In genomic region chr9:80068735-80069315, GRCm38 (mm10) we compare ENCODE assay signal across 8 mouse cellular contexts. TPM values are rescaled to one million over a fixed set of nuclear protein-coding genes. Genes with fewer than 3 reads are reported as not detected.
DNase-seq lines count a peak whose midpoint lies in the region; ATAC-seq and TF ChIP-seq lines count a peak whose summit lies in the region.

No protein-coding gene starts in this region.

- peak overlapping the region; percentile 97 for H3K9ac ChIP-seq in heart, embryonic 14.5 days (ENCODE audit: low read length)
- peak overlapping the region; percentile 99 for H3K9ac ChIP-seq in hindbrain, embryonic 15.5 days
- peak overlapping the region; percentile 99 for H3K9ac ChIP-seq in midbrain, embryonic 12.5 days (replicated peaks)

- H3K27ac ChIP-seq in heart, embryonic 14.5 days (replicated peaks in 1 of 2; ENCODE audit: control insufficient read depth in 1 of 2, insufficient read depth in 1 of 2, low read depth in 2 of 2, low read length in 2 of 2): 0 out of 4 replicates have a peak overlapping the region, but pooled peaks of 1 of the 2 experiments have one; percentile 33
- H3K27ac ChIP-seq in bone marrow, adult 2 months (ENCODE audit: control insufficient read depth, insufficient read depth, low read depth, low read length, poor library complexity): no peak overlapping the region
- H3K27ac ChIP-seq in hindbrain, embryonic 15.5 days (replicated peaks): peak overlapping the region; percentile 100; the same call in 1 of the 2 replicates
- H3K27ac ChIP-seq in midbrain, embryonic 12.5 days (replicated peaks): no peak overlapping the region

- H3K4me3 ChIP-seq in heart, embryonic 14.5 days (ENCODE audit: control insufficient read depth in 1 of 2, insufficient read depth in 1 of 2, low read depth in 1 of 2, low read length in 2 of 2): peak overlapping the region; percentile 66 to 98
- peak overlapping the region; percentile 56 for H3K4me3 ChIP-seq in bone marrow, adult 2 months (replicated peaks; ENCODE audit: control insufficient read depth, low read depth, low read length)
- H3K4me3 ChIP-seq in hindbrain, embryonic 15.5 days: peak overlapping the region; percentile 97
- peak overlapping the region; percentile 90 for H3K4me3 ChIP-seq in midbrain, embryonic 12.5 days

- intact Hi-C loops in heart, postnatal 36 days (cut with DNase I): no loop called here
- intact Hi-C loops in left cerebral cortex, postnatal 4 days (cut with DNase I): no loop called here

- peak overlapping the region; percentile 71 for H3K4me2 ChIP-seq in heart, embryonic 14.5 days (ENCODE audit: low read length)
- H3K4me2 ChIP-seq in hindbrain, embryonic 15.5 days: peak overlapping the region; percentile 64
- H3K4me2 ChIP-seq in midbrain, embryonic 12.5 days (replicated peaks): peak overlapping the region; percentile 56

- H3K9me3 ChIP-seq in heart, embryonic 14.5 days (ENCODE audit: control insufficient read depth, low read length): peaks cover 7% of the 10 kb centered on the region; the same call in 1 of the 2 replicates
- H3K9me3 ChIP-seq in hindbrain, embryonic 15.5 days: no peaks in the 10 kb centered on the region
- H3K9me3 ChIP-seq in midbrain, embryonic 12.5 days: peaks cover 5% of the 10 kb centered on the region; the same call in 1 of the 2 replicates

- no peaks in the 10 kb centered on the region for H3K36me3 ChIP-seq in heart, embryonic 14.5 days (ENCODE audit: control insufficient read depth, insufficient read depth, low read length)
- no peaks in the 10 kb centered on the region for H3K36me3 ChIP-seq in hindbrain, embryonic 15.5 days
- no peaks in the 10 kb centered on the region for H3K36me3 ChIP-seq in midbrain, embryonic 12.5 days

- no peak for DNase-seq in heart, postnatal 36 days
- DNase-seq in layer of hippocampus, postnatal 14 days (ENCODE audit: low spot score in 2 of 2): no peak
- no peak for DNase-seq in left cerebral cortex, postnatal 4 days

- no peak for TF ChIP-seq POLR2A in bone marrow, adult 2 months (IDR thresholded peaks at IDR 0.05; ENCODE audit: borderline replicate concordance, control insufficient read depth, low read depth, low read length)

- ATAC-seq in heart, embryonic 14.5 days (ENCODE audit: insufficient number of reproducible peaks, insufficient read depth, low FRiP score, low read depth): no peak
- no peak for ATAC-seq in hindbrain, embryonic 15.5 days (ENCODE audit: low FRiP score, low read depth)
- ATAC-seq in midbrain, embryonic 12.5 days (ENCODE audit: low FRiP score, low read depth): no peak
- ATAC-seq in erythroid progenitor cell, adult 5-6 weeks (replicated peaks; ENCODE audit: low FRiP score, poor library complexity, severe bottlenecking): no peak

- H3K27me3 ChIP-seq in heart, embryonic 14.5 days (ENCODE audit: control insufficient read depth, insufficient read depth, low read length): no peaks in the 10 kb centered on the region
- H3K27me3 ChIP-seq in hindbrain, embryonic 15.5 days: no peaks in the 10 kb centered on the region
- H3K27me3 ChIP-seq in midbrain, embryonic 12.5 days: no peaks in the 10 kb centered on the region

- no peak for TF ChIP-seq CTCF in bone marrow, adult 2 months (IDR thresholded peaks at IDR 0.05; ENCODE audit: control insufficient read depth, insufficient read depth, low read length)

- 35% methylated on average over 11 of the region's 11 CpGs for WGBS in heart, embryonic 14.5 days
- 3% methylated on average over 11 of the region's 11 CpGs for WGBS in bone marrow, adult 2 months
- 35% methylated on average over 11 of the region's 11 CpGs for WGBS in hindbrain, embryonic 15.5 days
- WGBS in midbrain, embryonic 12.5 days: 56% methylated on average over 11 of the region's 11 CpGs

- peaks cover 0 to 44% of the 10 kb centered on the region in 2 experiments; a peak in 3 of 4 replicates for H3K4me1 ChIP-seq in heart, embryonic 14.5 days (ENCODE audit: control insufficient read depth in 2 of 2, insufficient read depth in 2 of 2, low read length in 2 of 2)
- H3K4me1 ChIP-seq in bone marrow, adult 2 months (ENCODE audit: control insufficient read depth, insufficient read depth, low read length): no peaks in the 10 kb centered on the region
- H3K4me1 ChIP-seq in hindbrain, embryonic 15.5 days (replicated peaks): peaks cover 40% of the 10 kb centered on the region
- peaks cover 29% of the 10 kb centered on the region for H3K4me1 ChIP-seq in midbrain, embryonic 12.5 days

RNA-seq across cellular contexts. Expression of gene Senp6, which starts 2.1 kb away (rescaled TPM):
- 51.7 and 52.3 TPM in 2 replicates for polyA plus RNA-seq in heart, embryonic 14.5 days (2014; fragmentation: Nextera tagmentation; extraction: Ambion mirVana)
- 10 to 100 TPM; 66.0 to 69.9 TPM for total RNA-seq in heart, postnatal 36 days (2021)
- 23.4 and 43.4 TPM in 2 replicates for polyA plus RNA-seq in bone marrow, adult 2 months (2011; ENCODE audit: insufficient read depth, insufficient read length, low replicate concordance, missing spikeins)
- 51.4 and 53.9 TPM in 2 replicates for polyA plus RNA-seq in hindbrain, embryonic 15.5 days (2015; fragmentation: Nextera tagmentation; extraction: Ambion mirVana)
- 75.7 and 85.2 TPM in 2 replicates for polyA plus RNA-seq in midbrain, embryonic 12.5 days (2016; fragmentation: Nextera tagmentation; extraction: Ambion mirVana)
- total RNA-seq in layer of hippocampus, postnatal 14 days (2021): 100 to 1,000 TPM in 1 of 2 experiments, 10 to 100 TPM in 1; 97.9 to 109 TPM
- 100 to 1,000 TPM; 119 to 131 TPM for total RNA-seq in left cerebral cortex, postnatal 4 days (2021)
- total RNA-seq in erythroid progenitor cell, adult 5-6 weeks (2015; ENCODE audit: low replicate concordance): 94.3 and 125 TPM in 2 replicates
- total RNA-seq in erythroid progenitor cell, adult 5-6 weeks (2017; ENCODE audit: low replicate concordance): 45.7 and 52.6 TPM in 2 replicates

RNA-seq across cellular contexts. Expression of gene Filip1, which starts 56.2 kb away (rescaled TPM):
- 33.9 and 39.3 TPM in 2 replicates for polyA plus RNA-seq in heart, embryonic 14.5 days (2014; fragmentation: Nextera tagmentation; extraction: Ambion mirVana)
- total RNA-seq in heart, postnatal 36 days (2021): 100 to 1,000 TPM; 121 to 141 TPM
- polyA plus RNA-seq in bone marrow, adult 2 months (2011; ENCODE audit: insufficient read depth, insufficient read length, low replicate concordance, missing spikeins): 0.92 TPM in 1 of 2 replicates, not detected in the other
- 2.7 and 2.9 TPM in 2 replicates for polyA plus RNA-seq in hindbrain, embryonic 15.5 days (2015; fragmentation: Nextera tagmentation; extraction: Ambion mirVana)
- polyA plus RNA-seq in midbrain, embryonic 12.5 days (2016; fragmentation: Nextera tagmentation; extraction: Ambion mirVana): 8.3 and 11.0 TPM in 2 replicates
- total RNA-seq in layer of hippocampus, postnatal 14 days (2021): 10 to 100 TPM; 13.6 to 15.5 TPM
- total RNA-seq in left cerebral cortex, postnatal 4 days (2021): 10 to 100 TPM; 14.6 to 18.2 TPM
- total RNA-seq in erythroid progenitor cell, adult 5-6 weeks (2015; ENCODE audit: low replicate concordance): not detected in 2 replicates
- total RNA-seq in erythroid progenitor cell, adult 5-6 weeks (2017; ENCODE audit: low replicate concordance): not detected in 2 replicates

Comparison
In these comparisons a context has a peak if more than half of its experiments do, and no peak if none do; other contexts are left out.
1. RNA of gene Filip1, which starts 56.2 kb away (total RNA-seq): 121 to 141 TPM in heart, postnatal 36 days, 14.6 to 18.2 TPM in left cerebral cortex, postnatal 4 days and 13.6 to 15.5 TPM in layer of hippocampus, postnatal 14 days; not detected in erythroid progenitor cell, adult 5-6 weeks; every median in the first group is over 10 times any median in the second.
2. Peak in every context shown above with its lines, with median percentiles within 50 percentile points of each other: H3K4me2 ChIP-seq, H3K4me3 ChIP-seq and H3K9ac ChIP-seq.